ENCODE assay signal across 8 mouse cellular contexts in genomic region chr8:45358132-45358918, GRCm38 (mm10). TPM values are rescaled to one million over a fixed set of nuclear protein-coding genes. Genes with fewer than 3 reads are reported as not detected.
DNase-seq lines count a peak whose midpoint lies in the region; ATAC-seq and TF ChIP-seq lines count a peak whose summit lies in the region.

No protein-coding gene starts in this region.

- 2% methylated on average over 49 of the region's 49 CpGs for WGBS in hindbrain, embryonic 13.5 days
- 3% methylated on average over 49 of the region's 49 CpGs for WGBS in stomach, embryonic 15.5 days

- no peak for TF ChIP-seq CTCF in gastrocnemius, adult 2 months (IDR thresholded peaks at IDR 0.05)

- peak overlapping the region; percentile 72 for H3K27ac ChIP-seq in gastrocnemius, adult 2 months
- peak overlapping the region; percentile 35; the same call in 1 of the 2 replicates for H3K27ac ChIP-seq in hindbrain, embryonic 13.5 days
- peak overlapping the region; percentile 65 for H3K27ac ChIP-seq in stomach, embryonic 15.5 days

- H3K4me2 ChIP-seq in hindbrain, embryonic 13.5 days, result peak overlapping the region; percentile 87
- peak overlapping the region; percentile 85 for H3K4me2 ChIP-seq in stomach, embryonic 15.5 days

- H3K4me1 ChIP-seq in hindbrain, embryonic 13.5 days (replicated peaks), result peaks cover 11% of the 10 kb centered on the region; the same call in 1 of the 2 replicates
- H3K4me1 ChIP-seq in stomach, embryonic 15.5 days, result no peaks in the 10 kb centered on the region

- no peaks in the 10 kb centered on the region for H3K36me3 ChIP-seq in hindbrain, embryonic 13.5 days
- H3K36me3 ChIP-seq in stomach, embryonic 15.5 days, result no peaks in the 10 kb centered on the region

- DNase-seq in adrenal gland, adult (ENCODE audit: inconsistent age in 2 of 2, low spot score in 1 of 2), result peak; percentile 39 to 83
- DNase-seq in adrenal gland, postnatal 4 days (ENCODE audit: low spot score in 2 of 2), result no peak
- DNase-seq in cerebellum, postnatal 14 days, result peak; percentile 65 to 70
- peak; percentile 68 for DNase-seq in gastrocnemius, adult 2 months
- peak; percentile 21 to 54 for DNase-seq in left cerebral cortex, adult 18-20 months (ENCODE audit: low spot score in 2 of 2)
- peak; percentile 37 for DNase-seq in mesoderm, embryonic 11.5 days (ENCODE audit: low read depth, low spot score)

- peak overlapping the region; percentile 90 for H3K9ac ChIP-seq in hindbrain, embryonic 13.5 days
- peak overlapping the region; percentile 66 for H3K9ac ChIP-seq in stomach, embryonic 15.5 days

- no peaks in the 10 kb centered on the region for H3K9me3 ChIP-seq in hindbrain, embryonic 13.5 days
- no peaks in the 10 kb centered on the region for H3K9me3 ChIP-seq in stomach, embryonic 15.5 days

- intact Hi-C loops in gastrocnemius, adult 2 months (cut with DNase I), result no loop called here

- no peaks in the 10 kb centered on the region for H3K27me3 ChIP-seq in hindbrain, embryonic 13.5 days
- H3K27me3 ChIP-seq in stomach, embryonic 15.5 days (replicated peaks), result no peaks in the 10 kb centered on the region

- ATAC-seq in hindbrain, embryonic 13.5 days (ENCODE audit: low FRiP score), result peak; percentile 89
- peak; percentile 44; the same call in 1 of the 2 replicates for ATAC-seq in stomach, embryonic 15.5 days (ENCODE audit: insufficient read depth, low FRiP score, low read depth)

- H3K4me3 ChIP-seq in gastrocnemius, adult 2 months, result peak overlapping the region; percentile 78
- peak overlapping the region; percentile 64 for H3K4me3 ChIP-seq in hindbrain, embryonic 13.5 days
- H3K4me3 ChIP-seq in stomach, embryonic 15.5 days (replicated peaks), result peak overlapping the region; percentile 68

RNA-seq across cellular contexts. Expression of gene Fam149a, which starts 23.8 kb away (rescaled TPM):
- total RNA-seq in adrenal gland, postnatal 4 days (2021), result 10 to 100 TPM; 11.5 to 24.3 TPM
- 1 to 10 TPM; 1.8 to 2.8 TPM for total RNA-seq in gastrocnemius, adult 2 months (2021)
- polyA plus RNA-seq in hindbrain, embryonic 13.5 days (2015; fragmentation: Nextera tagmentation; extraction: Ambion mirVana), result 6.0 and 6.1 TPM in 2 replicates
- 10 to 100 TPM; 25.0 to 25.7 TPM for total RNA-seq in left cerebral cortex, adult 18-20 months (2021)
- polyA plus RNA-seq in stomach, embryonic 15.5 days (2015; fragmentation: Nextera tagmentation; extraction: Ambion mirVana), result 18.3 and 24.8 TPM in 2 replicates

RNA-seq across cellular contexts. Expression of gene Cyp4v3, which starts 25.3 kb away (rescaled TPM):
- total RNA-seq in adrenal gland, postnatal 4 days (2021), result 10 to 100 TPM; 10.4 to 12.7 TPM
- under 1 TPM; 0.74 to 0.78 TPM for total RNA-seq in gastrocnemius, adult 2 months (2021)
- polyA plus RNA-seq in hindbrain, embryonic 13.5 days (2015; fragmentation: Nextera tagmentation; extraction: Ambion mirVana), result 1.5 and 1.8 TPM in 2 replicates
- total RNA-seq in left cerebral cortex, adult 18-20 months (2021), result 1 to 10 TPM; 5.9 to 6.4 TPM
- 3.6 and 4.5 TPM in 2 replicates for polyA plus RNA-seq in stomach, embryonic 15.5 days (2015; fragmentation: Nextera tagmentation; extraction: Ambion mirVana)

RNA-seq across cellular contexts. Expression of gene Gm45753, which starts 50.1 kb away (rescaled TPM):
- 1 to 10 TPM in 1 of 2 experiments, under 1 TPM in 1; 0.39 to 4.2 TPM for total RNA-seq in adrenal gland, postnatal 4 days (2021)
- not detected for total RNA-seq in gastrocnemius, adult 2 months (2021)
- not detected in 2 replicates for polyA plus RNA-seq in hindbrain, embryonic 13.5 days (2015; fragmentation: Nextera tagmentation; extraction: Ambion mirVana)
- total RNA-seq in left cerebral cortex, adult 18-20 months (2021), result not detected
- 0.32 and 1.2 TPM in 2 replicates for polyA plus RNA-seq in stomach, embryonic 15.5 days (2015; fragmentation: Nextera tagmentation; extraction: Ambion mirVana)

RNA-seq across cellular contexts. Expression of gene Tlr3, which starts 52.6 kb away (rescaled TPM):
- 10 to 100 TPM in 1 of 2 experiments, 1 to 10 TPM in 1; 9.7 to 10.7 TPM for total RNA-seq in adrenal gland, postnatal 4 days (2021)
- 1 to 10 TPM in 1 of 2 experiments, under 1 TPM in 1; 0.99 to 1.8 TPM for total RNA-seq in gastrocnemius, adult 2 months (2021)
- polyA plus RNA-seq in hindbrain, embryonic 13.5 days (2015; fragmentation: Nextera tagmentation; extraction: Ambion mirVana), result 0.72 and 1.6 TPM in 2 replicates
- 10 to 100 TPM in 1 of 2 experiments, 1 to 10 TPM in 1; 9.2 to 10.5 TPM for total RNA-seq in left cerebral cortex, adult 18-20 months (2021)
- 3.0 and 3.6 TPM in 2 replicates for polyA plus RNA-seq in stomach, embryonic 15.5 days (2015; fragmentation: Nextera tagmentation; extraction: Ambion mirVana)

Comparison
In these comparisons a context has a peak if more than half of its experiments do, and no peak if none do; other contexts are left out.
1. DNase-seq: peak in adrenal gland, adult (2 of 2), cerebellum, postnatal 14 days (2 of 2), gastrocnemius, adult 2 months (single experiment), left cerebral cortex, adult 18-20 months (2 of 2) and mesoderm, embryonic 11.5 days (single experiment); none in adrenal gland, postnatal 4 days (0 of 2).
2. Peak in every context shown above with its lines, with median percentiles within 50 percentile points of each other: H3K27ac ChIP-seq and H3K4me3 ChIP-seq.